Mouse (Mus musculus): Measurements from ENCODE around the gene Sorbs2.

DNA sequence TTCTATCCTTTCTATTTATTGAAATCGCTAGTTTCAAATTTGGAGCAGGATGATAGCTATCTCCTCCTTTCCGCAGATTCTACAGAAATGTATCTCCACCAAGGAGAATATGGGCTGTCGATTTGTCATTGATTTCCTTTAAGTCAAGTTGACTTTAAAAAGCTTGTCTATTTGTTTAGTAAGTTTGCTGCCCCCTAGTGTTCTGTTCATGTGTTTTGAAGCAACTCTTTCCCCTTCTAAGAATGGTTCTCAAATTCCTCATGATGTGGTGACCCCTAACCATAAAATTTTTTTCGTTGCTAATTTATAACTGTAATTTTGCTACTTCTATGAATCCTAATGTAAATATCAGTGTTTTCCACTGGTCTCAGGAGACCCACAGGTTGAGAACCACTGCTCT lies 273.0 kb downstream of the Sorbs2 start:
- TF ChIP-seq POLR2A (IDR thresholded peaks at IDR 0.05; ENCODE audit: low read depth, low read length) (no peak), CTCF (conservative IDR thresholded peaks at IDR 0.05; ENCODE audit: insufficient read depth, insufficient read length, low read depth, low read length) (0 out of 2 replicates have a peak, but pooled peaks have one; percentile 3)

Data from kidney, adult 2 months (tissue).